ENCODE assay signal across 10 mouse cellular contexts in the genomic region with DNA sequence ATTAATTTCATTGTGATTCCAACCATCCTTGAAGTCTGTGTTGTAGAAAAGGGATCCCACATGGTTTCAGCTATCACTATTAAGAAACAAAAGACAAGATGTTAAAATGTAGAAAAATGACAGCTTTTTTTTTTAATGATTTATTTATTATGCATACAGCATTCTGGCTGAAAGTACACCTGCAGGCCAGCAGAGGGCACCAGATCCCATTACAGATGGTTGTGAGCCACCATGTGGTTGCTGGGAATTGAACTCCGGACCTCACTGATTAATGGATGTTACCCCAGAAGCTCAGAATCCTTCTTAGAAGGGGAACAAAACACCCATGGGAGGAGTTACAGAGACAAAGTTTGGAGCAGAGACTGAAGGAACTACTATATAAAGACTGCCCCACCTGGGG. TPM values are rescaled to one million over a fixed set of nuclear protein-coding genes. Genes with fewer than 3 reads are reported as not detected.
DNase-seq lines count a peak whose midpoint lies in the region; ATAC-seq and TF ChIP-seq lines count a peak whose summit lies in the region.
"Had no signal": no experiment of that assay in that cellular context is flagged by ENCODE, and none has a peak within 500 bp of the region (broad histone marks: within the 10 kb centered on the region; RNA-seq: fewer than 3 reads in every experiment).

No protein-coding gene starts in this region.

- ATAC-seq in forebrain, embryonic 15.5 days (replicated peaks), result no peak
- ATAC-seq: forebrain, embryonic 16.5 days; midbrain, embryonic 13.5 days had no signal

- no peaks in the 10 kb centered on the region for H3K4me1 ChIP-seq in heart, adult 2 months (ENCODE audit: control insufficient read depth, insufficient read depth, low read length)
- no peaks in the 10 kb centered on the region for H3K4me1 ChIP-seq in embryonic facial prominence, embryonic 10.5 days
- no peaks in the 10 kb centered on the region for H3K4me1 ChIP-seq in forebrain, embryonic 15.5 days
- H3K4me1 ChIP-seq: midbrain, embryonic 13.5 days had no signal

- peaks cover 6% of the 10 kb centered on the region; the same call in 1 of the 2 replicates for H3K9me3 ChIP-seq in embryonic facial prominence, embryonic 10.5 days
- H3K9me3 ChIP-seq in forebrain, embryonic 15.5 days, result no peaks in the 10 kb centered on the region

- TF ChIP-seq POLR2A in heart, adult 2 months (IDR thresholded peaks at IDR 0.05; ENCODE audit: insufficient read depth, low read depth, low read length), result no peak

- TF ChIP-seq EP300 in heart, adult 2 months (IDR thresholded peaks at IDR 0.05; ENCODE audit: insufficient read depth, low read depth, low read length), result no peak

- intact Hi-C loops in heart, adult 2 months (cut with DNase I), result no loop called here

- H3K27me3 ChIP-seq in heart, adult 2 months (ENCODE audit: control insufficient read depth, insufficient read depth, low read length), result no peaks in the 10 kb centered on the region
- H3K27me3 ChIP-seq in embryonic facial prominence, embryonic 10.5 days (replicated peaks; ENCODE audit: low read depth, poor library complexity, severe bottlenecking), result no peaks in the 10 kb centered on the region
- H3K27me3 ChIP-seq in forebrain, embryonic 15.5 days, result no peaks in the 10 kb centered on the region
- H3K27me3 ChIP-seq: midbrain, embryonic 13.5 days had no signal

- DNase-seq in heart, adult 2 months, result peak in 1 of 2 experiments; percentile 24
- DNase-seq in heart, adult 8-10 months (ENCODE audit: low spot score), result no peak
- DNase-seq in right cerebral cortex, postnatal 4 days, result peak; percentile 53
- no peak for DNase-seq in right cerebral cortex, postnatal 25 days
- peak; percentile 21 for DNase-seq in embryonic facial prominence, embryonic 10.5 days (ENCODE audit: low spot score)
- DNase-seq in thymus, postnatal 25 days, result peak; percentile 31
- no peak for DNase-seq in cerebellum, adult 11-12 months

- 89% methylated on average over 1 of the region's 1 CpGs for WGBS in heart, adult 2 months
- WGBS in embryonic facial prominence, embryonic 10.5 days, result 82% methylated on average over 1 of the region's 1 CpGs
- WGBS in forebrain, embryonic 15.5 days, result 89% methylated on average over 1 of the region's 1 CpGs

- peak; percentile 76 for TF ChIP-seq CTCF in heart, adult 2 months (IDR thresholded peaks at IDR 0.05)

- H3K4me3 ChIP-seq in heart, adult 2 months, result no peak overlapping the region
- no peak overlapping the region for H3K4me3 ChIP-seq in embryonic facial prominence, embryonic 10.5 days
- H3K4me3 ChIP-seq in forebrain, embryonic 15.5 days, result no peak overlapping the region
- H3K4me3 ChIP-seq: midbrain, embryonic 13.5 days had no signal

- H3K36me3 ChIP-seq in heart, adult 2 months (ENCODE audit: control insufficient read depth, insufficient read depth, low read length), result peaks cover 7% of the 10 kb centered on the region
- peaks cover 100% of the 10 kb centered on the region for H3K36me3 ChIP-seq in embryonic facial prominence, embryonic 10.5 days (replicated peaks)
- H3K36me3 ChIP-seq in forebrain, embryonic 15.5 days, result peaks cover 94% of the 10 kb centered on the region

- H3K79me2 ChIP-seq in heart, adult 2 months (replicated peaks; ENCODE audit: control insufficient read depth, insufficient read depth, low read length), result no peaks in the 10 kb centered on the region

- H3K4me2 ChIP-seq in forebrain, embryonic 15.5 days (replicated peaks), result no peak overlapping the region
- H3K4me2 ChIP-seq: midbrain, embryonic 13.5 days had no signal

- no peak overlapping the region for H3K27ac ChIP-seq in heart, adult 2 months
- H3K27ac ChIP-seq in embryonic facial prominence, embryonic 10.5 days (replicated peaks), result no peak overlapping the region
- H3K27ac ChIP-seq in forebrain, embryonic 15.5 days (replicated peaks), result no peak overlapping the region
- H3K27ac ChIP-seq: midbrain, embryonic 13.5 days had no signal

- H3K9ac ChIP-seq in heart, adult 2 months (ENCODE audit: low read depth, low read length), result no peak overlapping the region
- H3K9ac ChIP-seq in forebrain, embryonic 15.5 days (replicated peaks), result no peak overlapping the region
- H3K9ac ChIP-seq: midbrain, embryonic 13.5 days had no signal

RNA-seq across cellular contexts. Expression of a gene that starts 12.3 kb away (rescaled TPM):
- 10 to 100 TPM; 28.7 to 28.9 TPM for total RNA-seq in heart, adult 2 months (2021)
- polyA plus RNA-seq in heart, adult 2 months (2012; rRNA removed), result 21.2 and 23.4 TPM in 2 replicates
- total RNA-seq in heart, adult 8-10 months (2022), result 10 to 100 TPM; 28.0 to 36.2 (median 29.7) TPM
- polyA plus RNA-seq in embryonic facial prominence, embryonic 10.5 days (2016; fragmentation: Nextera tagmentation; extraction: Ambion mirVana), result 11.6 and 11.8 TPM in 2 replicates
- polyA plus RNA-seq in forebrain, embryonic 15.5 days (2015; fragmentation: Nextera tagmentation; extraction: Ambion mirVana), result 33.7 and 36.0 TPM in 2 replicates

RNA-seq across cellular contexts. Expression of a gene that starts 21.0 kb away (rescaled TPM):
- 10 to 100 TPM; 11.6 to 12.0 TPM for total RNA-seq in heart, adult 2 months (2021)
- polyA plus RNA-seq in heart, adult 2 months (2012; rRNA removed), result 10.2 and 27.2 TPM in 2 replicates
- 10 to 100 TPM in 3 of 4 experiments, 1 to 10 TPM in 1; 8.1 to 18.6 (median 12.5) TPM for total RNA-seq in heart, adult 8-10 months (2022)
- 66.9 and 79.2 TPM in 2 replicates for polyA plus RNA-seq in embryonic facial prominence, embryonic 10.5 days (2016; fragmentation: Nextera tagmentation; extraction: Ambion mirVana)
- 79.5 and 86.3 TPM in 2 replicates for polyA plus RNA-seq in forebrain, embryonic 15.5 days (2015; fragmentation: Nextera tagmentation; extraction: Ambion mirVana)

Comparison
In these comparisons a context has a peak if more than half of its experiments do, and no peak if none do; other contexts are left out.
1. DNase-seq: peak in right cerebral cortex, postnatal 4 days (single experiment), embryonic facial prominence, embryonic 10.5 days (single experiment) and thymus, postnatal 25 days (single experiment); none in heart, adult 8-10 months (single experiment), right cerebral cortex, postnatal 25 days (single experiment) and cerebellum, adult 11-12 months (single experiment).